Mouse (Mus musculus): ENCODE results near the gene Aff4.

DNA sequence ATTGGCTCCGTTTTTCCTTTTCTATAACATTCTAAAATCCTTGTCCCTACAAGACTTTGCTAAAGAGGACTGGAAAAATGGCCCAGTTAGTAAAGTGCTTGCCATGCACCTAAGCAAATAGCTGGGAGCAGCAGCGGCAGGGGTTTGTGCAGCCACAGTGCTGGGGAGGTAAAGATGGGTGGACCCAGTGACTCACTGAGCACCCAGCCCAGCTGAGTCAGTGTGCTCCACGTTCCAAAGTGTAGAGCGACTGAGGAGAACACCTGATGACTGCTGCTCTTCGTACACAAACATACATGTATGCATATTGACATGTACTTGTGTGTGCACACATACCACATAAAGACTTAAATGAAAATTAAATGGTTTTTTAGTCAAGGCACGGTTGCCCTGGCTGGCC lies 19.5 kb upstream of the Aff4 start:
- TF ChIP-seq CTCF (IDR thresholded peaks at IDR 0.05; ENCODE audit: low read depth) (no peak), EP300 (IDR thresholded peaks at IDR 0.05; ENCODE audit: low read depth) (no peak)

All from liver, embryonic 14.5 days (tissue).